Mouse (Mus musculus) heart, embryonic 16.5 days (tissue): Measurements from ENCODE around the gene Zdhhc7. TPM values are rescaled to one million over a fixed set of nuclear protein-coding genes. Genes with fewer than 3 reads are reported as not detected.

ENCODE experiments used
- ATAC-seq: fragments of 200-750 bp; cut with Nextera tagmentation; replicated peaks from 2 replicates; pipeline ENCODE4 v1.8.0; 2017; ENCODE audit warnings: moderate number of reproducible peaks; ENCODE audit not compliant: insufficient read depth, low FRiP score; ENCODE audit errors: extremely low read depth
- H3K27ac ChIP-seq: fragments of 300-500 bp; sonication (generic); 2 replicates; pipeline ENCODE4 v1.5.1; 2014; ENCODE audit warnings: mild to moderate bottlenecking, low read length, control low read depth, moderate library complexity
- H3K27me3 ChIP-seq: fragments of 300-500 bp; sonication (generic); 2 replicates; pipeline ENCODE4 v1.6.1; 2014; ENCODE audit warnings: low read length, mixed read lengths; ENCODE audit not compliant: control insufficient read depth, insufficient read depth
- H3K36me3 ChIP-seq: fragments of 300-500 bp; sonication (generic); 2 replicates; pipeline ENCODE4 v1.6.1; 2014; ENCODE audit not compliant: control insufficient read depth, insufficient read depth
- H3K4me1 ChIP-seq: fragments of 300-500 bp; sonication (generic); 2 replicates; pipeline ENCODE4 v1.6.1; 2014; ENCODE audit warnings: low read length, mixed read lengths; ENCODE audit not compliant: control insufficient read depth, insufficient read depth
- H3K4me2 ChIP-seq: fragments of 300-500 bp; sonication (generic); 2 replicates; pipeline ENCODE4 v1.6.1; 2014; ENCODE audit warnings: low read depth, mild to moderate bottlenecking, control low read depth, low read length
- H3K4me3 ChIP-seq: fragments of 300-500 bp; sonication (generic); 2 replicates; pipeline ENCODE4 v1.5.1; 2014; ENCODE audit warnings: mild to moderate bottlenecking, control low read depth, low read length
- H3K9ac ChIP-seq: fragments of 300-500 bp; sonication (generic); 2 replicates; pipeline ENCODE4 v1.6.1; 2014; ENCODE audit warnings: low read length, control low read depth
- H3K9me3 ChIP-seq: fragments of 300-500 bp; sonication (generic); replicated peaks from 2 replicates; pipeline ENCODE4 v1.6.1; 2016; ENCODE audit warnings: low read length; ENCODE audit not compliant: control insufficient read depth
- WGBS: fragments of 180-500 bp; shearing (Covaris S2); extraction: QIAGEN DNeasy Blood & Tissue Kit; methylation state at CpG from one replicate; pipeline ENCODE4 v1.1.7; 2014; 5-methylcytosine and 5-hydroxymethylcytosine counted together
- polyA plus RNA-seq: library from polyadenylated mRNA; unstranded; fragments of >200 nt; fragmentation: Nextera tagmentation; extraction: Ambion mirVana; gene quantifications from 2 replicates; pipeline ENCODE4 v1.2.1, GENCODE M21; 2015

The Zdhhc7 gene
- polyA plus RNA-seq, 1 experiment from 2014 or later, result 35.8 TPM

GRCm38 (mm10) chr8:120039313-120039919 is 61.9 kb downstream of the Zdhhc7 start:
- Histone ChIP-seq H3K4me1 (peaks cover 31% of the 10 kb centered on the region), H3K27me3 (peaks cover 4% of the 10 kb centered on the region), H3K4me3 (no peak overlapping the region), H3K9ac (no peak overlapping the region), H3K4me2 (no peak overlapping the region), H3K9me3 (no peaks in the 10 kb centered on the region), H3K27ac (no peak overlapping the region), H3K36me3 (no peaks in the 10 kb centered on the region)
- WGBS, result 55% methylated on average over 11 of the region's 11 CpGs
- no peak for ATAC-seq

GRCm38 (mm10) chr8:120038741-120039140 is 62.5 kb downstream of the Zdhhc7 start:
- WGBS, result 93% methylated on average over 12 of the region's 12 CpGs
- H3K4me2 ChIP-seq, result no peak overlapping the region
- H3K27me3 ChIP-seq, result peaks cover under 1% of the 10 kb centered on the region
- H3K27ac ChIP-seq, result no peak overlapping the region
- H3K4me3 ChIP-seq, result no peak overlapping the region
- H3K36me3 ChIP-seq, result no peaks in the 10 kb centered on the region
- no peaks in the 10 kb centered on the region for H3K9me3 ChIP-seq
- ATAC-seq, result no peak
- no peak overlapping the region for H3K9ac ChIP-seq
- H3K4me1 ChIP-seq, result peaks cover 31% of the 10 kb centered on the region

- no peak for ATAC-seq
- no peak overlapping the region for H3K4me2 ChIP-seq
Measured at GRCm38 (mm10) chr8:120037611-120038010, 63.7 kb downstream of the Zdhhc7 start.

GRCm38 (mm10) chr8:120037199-120037598 is 64.1 kb downstream of the Zdhhc7 start:
- H3K4me1 ChIP-seq, result peaks cover 31% of the 10 kb centered on the region
- ATAC-seq, result no peak

More at GRCm38 (mm10) chr8:120037611-120038010, 63.7 kb downstream of the Zdhhc7 start:
- H3K36me3 ChIP-seq, result no peaks in the 10 kb centered on the region
- H3K27ac ChIP-seq, result no peak overlapping the region
- 73% methylated on average over 8 of the region's 8 CpGs for WGBS
- no peaks in the 10 kb centered on the region for H3K9me3 ChIP-seq
- no peak overlapping the region for H3K9ac ChIP-seq
- H3K27me3 ChIP-seq, result no peaks in the 10 kb centered on the region
- no peak overlapping the region for H3K4me3 ChIP-seq
- peaks cover 31% of the 10 kb centered on the region for H3K4me1 ChIP-seq

GRCm38 (mm10) chr8:120036578-120036977 is 64.7 kb downstream of the Zdhhc7 start:
- Histone ChIP-seq H3K27ac (no peak overlapping the region), H3K36me3 (no peaks in the 10 kb centered on the region), H3K4me2 (no peak overlapping the region), H3K9me3 (no peaks in the 10 kb centered on the region), H3K4me3 (no peak overlapping the region), H3K4me1 (peaks cover 31% of the 10 kb centered on the region), H3K27me3 (no peaks in the 10 kb centered on the region), H3K9ac (0 out of 2 replicates have a peak overlapping the region, but pooled peaks have one; percentile 22)
- ATAC-seq, result no peak
- WGBS, result 69% methylated on average over 4 of the region's 4 CpGs

More at GRCm38 (mm10) chr8:120037199-120037598, 64.1 kb downstream of the Zdhhc7 start:
- 32% methylated on average over 15 of the region's 15 CpGs for WGBS
- no peak overlapping the region for H3K4me2 ChIP-seq
- no peaks in the 10 kb centered on the region for H3K27me3 ChIP-seq
- H3K27ac ChIP-seq, result no peak overlapping the region
- H3K4me3 ChIP-seq, result no peak overlapping the region
- H3K36me3 ChIP-seq, result no peaks in the 10 kb centered on the region
- no peaks in the 10 kb centered on the region for H3K9me3 ChIP-seq
- H3K9ac ChIP-seq, result no peak overlapping the region

GRCm38 (mm10) chr8:120036111-120036510 is 65.2 kb downstream of the Zdhhc7 start:
- Histone ChIP-seq H3K4me2 (no peak overlapping the region), H3K4me1 (peaks cover 31% of the 10 kb centered on the region), H3K9me3 (no peaks in the 10 kb centered on the region), H3K36me3 (no peaks in the 10 kb centered on the region), H3K9ac (0 out of 2 replicates have a peak overlapping the region, but pooled peaks have one; percentile 22), H3K4me3 (no peak overlapping the region), H3K27me3 (no peaks in the 10 kb centered on the region), H3K27ac (no peak overlapping the region)
- ATAC-seq, result no peak
- 19% methylated on average over 9 of the region's 9 CpGs for WGBS

- ATAC-seq, result no peak
- H3K27ac ChIP-seq, result no peak overlapping the region
- 63% methylated on average over 6 of the region's 6 CpGs for WGBS
- no peaks in the 10 kb centered on the region for H3K36me3 ChIP-seq
- no peak overlapping the region for H3K9ac ChIP-seq
- peaks cover 22% of the 10 kb centered on the region for H3K4me1 ChIP-seq
- H3K4me2 ChIP-seq, result no peak overlapping the region
- H3K4me3 ChIP-seq, result no peak overlapping the region
- H3K9me3 ChIP-seq, result no peaks in the 10 kb centered on the region
- no peaks in the 10 kb centered on the region for H3K27me3 ChIP-seq
Measured at GRCm38 (mm10) chr8:120034471-120034870, 66.8 kb downstream of the Zdhhc7 start.

- H3K36me3 ChIP-seq, result no peaks in the 10 kb centered on the region
- no peak overlapping the region for H3K4me3 ChIP-seq
- 0 out of 2 replicates have a peak, but pooled peaks have one; percentile 26 for ATAC-seq
- H3K27me3 ChIP-seq, result no peaks in the 10 kb centered on the region
- no peak overlapping the region for H3K4me2 ChIP-seq
- no peaks in the 10 kb centered on the region for H3K9me3 ChIP-seq
- H3K27ac ChIP-seq, result no peak overlapping the region; the same call in 1 of the 2 replicates
- H3K4me1 ChIP-seq, result peaks cover 19% of the 10 kb centered on the region
- 87% methylated on average over 5 of the region's 5 CpGs for WGBS
- H3K9ac ChIP-seq, result no peak overlapping the region
Measured at GRCm38 (mm10) chr8:120032549-120033208, 68.6 kb downstream of the Zdhhc7 start.
